Mouse (Mus musculus): ENCODE data around the gene Plekho1.
A peak's percentile ranks its signal among the peaks of the same experiment; 100 is the strongest.
"Not testable (repeated sequence)": the region's sequence is repeated elsewhere in the genome, so short reads cannot be mapped to it uniquely, and the experiment has no call there.

Gene Plekho1

DNA sequence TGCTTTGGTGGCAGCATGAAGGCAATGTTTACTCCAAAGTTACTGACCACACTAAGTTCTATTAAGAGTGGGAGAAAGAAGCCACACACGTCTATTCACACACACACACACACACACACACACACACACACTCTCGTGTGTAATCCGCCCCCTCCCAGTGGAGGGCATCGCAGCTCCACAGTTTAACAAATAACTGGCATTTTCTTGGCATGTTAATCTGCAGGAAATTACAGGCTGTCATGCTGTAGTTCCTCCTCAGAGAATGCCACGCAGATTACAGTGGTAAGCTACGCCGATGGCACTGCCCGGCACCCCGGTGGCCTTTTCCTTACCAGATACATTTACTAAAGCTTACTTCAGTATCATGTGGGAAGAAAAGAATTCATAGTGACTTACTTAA, 17.5 kb downstream of the Plekho1 start:
- DNase-seq: peak in 1 of 2 experiments; percentile 48

DNA sequence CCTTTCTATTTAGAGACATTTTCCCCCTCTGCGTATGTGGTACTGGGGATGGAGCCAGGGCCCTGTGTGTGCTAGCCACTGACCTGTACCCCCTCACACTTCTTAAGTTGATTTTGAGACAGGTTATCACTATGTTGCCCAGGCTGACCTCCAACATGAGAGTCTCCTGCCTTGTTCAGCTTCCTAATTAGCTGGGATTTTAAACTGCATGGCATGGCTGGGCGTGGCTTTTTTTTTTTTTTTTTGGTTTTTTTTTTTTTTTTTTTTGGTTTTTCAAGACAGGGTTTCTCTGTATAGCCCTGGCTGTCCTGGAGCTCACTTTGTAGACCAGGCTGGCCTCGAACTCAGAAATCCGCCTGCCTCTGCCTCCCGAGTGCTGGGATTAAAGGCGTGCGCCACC, 18.2 kb downstream of the Plekho1 start:
- not testable (repeated sequence) for DNase-seq

DNA sequence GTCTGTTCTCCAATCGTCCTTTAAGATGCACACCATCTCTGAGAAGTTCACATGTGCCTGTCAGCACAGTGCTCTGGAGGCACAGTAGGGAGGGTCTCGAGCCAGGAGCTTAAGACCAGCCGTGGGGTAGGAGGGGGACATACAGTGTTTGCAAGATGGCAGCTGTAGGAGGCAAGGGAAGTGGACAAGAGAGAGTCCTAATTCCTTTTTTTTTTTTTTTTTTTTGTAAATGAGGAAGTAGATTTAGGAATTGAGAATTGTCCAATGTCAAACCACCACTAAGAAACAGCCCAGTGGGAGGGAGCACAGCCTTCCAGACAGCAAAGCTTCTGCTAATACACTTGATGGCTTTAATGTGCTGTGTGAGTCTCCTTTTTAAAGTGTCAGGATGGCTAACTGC, 18.7 kb downstream of the Plekho1 start:
- DNase-seq: no peak

DNA sequence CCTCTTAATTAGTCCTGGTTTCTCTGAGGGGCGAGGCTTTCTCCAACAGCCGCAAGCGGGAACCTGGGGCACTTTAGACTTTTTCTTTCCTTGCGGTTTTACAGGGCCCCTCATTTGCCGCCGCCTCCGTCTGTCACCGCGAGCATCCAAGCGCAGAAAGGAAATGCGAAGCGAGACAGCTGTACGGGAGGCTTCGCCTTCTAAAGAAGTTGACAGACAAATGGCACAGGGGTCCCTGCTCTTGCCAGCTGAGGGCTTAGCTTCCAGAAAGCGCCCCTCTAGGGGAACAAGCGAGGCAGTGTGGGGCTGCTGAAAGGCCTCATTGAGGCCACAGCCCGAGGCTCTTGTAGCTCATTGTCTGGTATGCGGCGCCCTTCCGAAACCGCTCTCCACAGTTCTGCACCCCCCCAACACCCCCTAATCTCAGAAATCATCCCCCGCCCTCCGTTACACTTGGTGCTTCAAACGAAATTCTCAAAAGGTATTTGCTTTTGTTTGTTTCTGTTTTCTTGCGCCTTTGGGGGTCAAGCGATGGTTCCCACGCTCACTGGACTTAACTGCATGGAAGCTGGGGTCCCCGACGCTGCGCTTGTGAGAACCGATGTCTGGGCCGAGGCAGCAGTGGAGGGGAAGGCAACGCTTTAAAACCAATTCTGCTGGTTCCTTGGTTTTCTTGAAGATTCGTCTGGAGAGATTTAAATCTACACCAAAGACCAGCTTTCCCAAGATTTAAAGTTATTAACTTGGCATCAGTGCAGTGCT, 22.7 kb downstream of the Plekho1 start:
- no peak for DNase-seq

DNA sequence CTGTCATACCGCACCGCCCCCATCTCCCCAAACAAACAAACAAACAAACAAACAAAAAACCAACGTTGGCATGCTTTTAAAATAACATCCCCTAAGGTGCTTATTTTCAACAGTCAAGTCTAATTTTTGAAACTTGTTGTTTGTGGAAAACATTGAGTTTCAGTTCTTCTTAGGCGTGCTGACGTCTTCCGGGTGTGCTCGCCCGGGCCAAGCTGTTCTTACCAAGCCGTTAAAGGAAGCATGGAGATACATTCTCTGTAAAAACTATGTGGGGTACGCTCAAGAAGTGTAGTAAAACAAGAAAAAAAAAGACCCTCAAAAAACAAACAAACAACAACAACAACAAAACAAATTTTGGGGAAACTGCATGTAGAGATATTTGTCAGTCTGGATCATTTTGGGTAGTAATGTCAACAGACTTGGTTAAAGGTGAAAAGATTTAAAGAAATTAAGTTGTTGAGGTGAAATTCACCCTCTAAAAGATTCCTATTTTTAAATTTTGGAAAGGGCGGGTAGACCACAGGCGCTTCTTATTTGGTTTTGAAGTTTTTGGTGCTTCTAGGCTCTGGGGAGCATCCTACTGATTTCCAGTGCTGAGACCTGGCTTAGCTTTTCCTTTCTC, 23.4 kb downstream of the Plekho1 start:
- no peak for DNase-seq

- not testable (repeated sequence) for DNase-seq
These were observed 25.1 kb downstream of the Plekho1 start for GRCm38 (mm10) chr3:95970661-95971060.

- no peak for DNase-seq
These were observed 26.5 kb downstream of the Plekho1 start for GRCm38 (mm10) chr3:95969277-95969676.

- peak in 1 of 2 experiments; percentile 49 for DNase-seq
These were observed 30.0 kb downstream of the Plekho1 start for GRCm38 (mm10) chr3:95965518-95966451.

- peak; percentile 40 to 77 for DNase-seq
These were observed 32.1 kb downstream of the Plekho1 start for GRCm38 (mm10) chr3:95963681-95964080.

GRCm38 (mm10) chr3:95963230-95963629, 32.6 kb downstream of the Plekho1 start:
- DNase-seq: no peak

DNA sequence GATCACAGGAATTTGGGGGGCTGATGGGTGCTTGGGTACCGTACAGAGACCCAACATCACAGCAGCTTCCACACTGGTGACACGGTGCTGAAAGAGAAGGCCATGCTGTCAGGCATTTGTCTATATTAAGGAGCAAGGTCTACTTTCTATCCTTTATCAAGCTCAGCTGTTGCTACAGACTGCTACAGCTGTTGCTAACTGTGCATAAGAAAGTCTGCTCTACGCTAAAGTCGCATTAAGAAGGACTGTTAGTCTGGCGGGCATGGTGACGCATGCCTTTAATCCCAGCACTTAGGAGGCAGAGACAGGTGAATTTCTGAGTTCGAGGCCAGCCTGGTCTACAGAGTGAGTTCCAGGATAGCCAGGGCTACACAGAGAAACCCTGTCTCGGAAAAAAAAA, 33.6 kb downstream of the Plekho1 start:
- not testable (repeated sequence) for DNase-seq

DNA sequence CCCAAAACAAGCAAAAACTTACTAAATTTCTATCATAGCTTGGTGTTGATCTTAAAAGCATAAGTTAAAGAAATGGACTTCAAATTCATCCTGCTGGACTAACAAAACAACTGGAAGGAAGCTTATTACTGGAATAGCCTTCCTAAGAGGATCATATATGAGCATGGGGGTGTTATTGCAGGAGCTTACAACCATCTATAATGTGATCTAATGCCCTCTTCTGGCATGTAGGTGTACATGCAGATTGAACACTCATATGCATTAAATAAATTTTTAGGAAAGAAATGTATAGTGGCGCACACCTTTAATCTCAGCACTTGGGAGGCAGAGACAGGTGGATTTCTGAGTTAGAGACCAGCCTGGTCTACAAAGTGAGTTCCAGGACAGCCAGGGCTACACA, 36.0 kb downstream of the Plekho1 start:
- no peak for DNase-seq

DNA sequence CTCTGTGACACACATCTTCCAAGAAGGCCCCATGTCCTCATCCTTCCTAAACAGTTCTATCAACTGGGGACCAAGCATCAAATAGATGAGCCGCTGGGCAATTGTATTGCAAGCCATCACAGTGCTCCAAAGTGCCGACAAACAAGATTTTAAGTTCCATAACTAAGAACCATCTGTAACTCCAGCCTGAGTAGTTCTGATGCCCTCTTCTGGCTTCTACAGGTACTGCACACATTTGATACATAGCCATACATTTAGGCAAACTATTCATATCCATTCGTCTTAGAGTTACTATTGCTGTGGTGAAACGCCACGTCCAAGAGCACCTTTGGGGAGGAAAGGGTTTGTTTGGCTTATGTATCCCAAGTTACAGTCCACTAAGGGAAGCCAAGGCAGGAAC, 36.7 kb downstream of the Plekho1 start:
- peak; percentile 26 to 51 for DNase-seq

- DNase-seq: peak; percentile 29 to 56
These were observed 38.2 kb downstream of the Plekho1 start for GRCm38 (mm10) chr3:95957359-95958148.

GRCm38 (mm10) chr3:95955318-95955717, 40.5 kb downstream of the Plekho1 start:
- no peak for DNase-seq

DNA sequence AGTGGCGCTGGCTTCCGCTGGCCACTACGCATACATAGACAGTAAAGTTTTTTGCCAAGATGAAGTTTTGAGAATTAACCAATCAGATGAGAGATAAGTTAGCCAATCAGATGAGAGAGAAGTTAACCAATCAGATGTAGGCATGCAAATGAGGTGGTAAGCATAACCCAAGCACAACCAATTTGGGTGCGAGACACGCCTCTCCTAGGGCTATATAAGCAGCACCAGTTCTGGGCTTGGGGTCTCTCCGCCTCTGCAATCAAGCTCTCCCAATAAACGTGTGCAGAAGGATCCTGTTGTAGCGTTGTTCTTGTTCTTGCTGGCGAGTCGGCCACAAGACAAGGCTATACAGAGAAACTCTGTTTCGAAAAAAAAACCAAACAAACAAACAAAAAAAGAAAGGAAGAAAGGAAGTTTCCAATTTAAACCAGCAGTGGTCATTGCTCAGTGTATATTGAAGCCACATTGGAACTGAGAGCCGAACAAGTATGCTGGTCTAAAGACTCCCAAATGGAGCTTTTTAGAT, 41.1 kb downstream of the Plekho1 start:
- DNase-seq: not testable (repeated sequence)

DNA sequence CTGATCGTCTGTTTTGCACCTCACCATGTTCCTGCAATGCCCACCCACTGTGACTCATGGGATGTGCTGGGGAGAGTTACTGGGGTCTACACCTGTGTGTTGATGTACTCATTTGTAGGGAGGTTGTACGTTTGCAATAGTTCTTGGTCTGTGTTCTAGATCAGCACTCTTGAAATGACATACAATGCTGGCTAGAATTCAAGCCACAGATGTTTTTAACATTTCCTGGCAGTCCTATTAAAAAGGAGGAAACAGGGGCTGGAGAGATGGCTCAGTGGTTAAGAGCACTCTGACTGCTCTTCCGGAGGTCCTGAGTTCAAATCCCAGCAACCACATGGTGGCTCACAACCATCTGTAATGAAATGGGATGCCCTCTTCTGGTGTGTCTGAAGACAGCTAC, 42.3 kb downstream of the Plekho1 start:
- DNase-seq: no peak

- no peak for DNase-seq
These were observed 42.8 kb downstream of the Plekho1 start for GRCm38 (mm10) chr3:95953023-95953422.

DNA sequence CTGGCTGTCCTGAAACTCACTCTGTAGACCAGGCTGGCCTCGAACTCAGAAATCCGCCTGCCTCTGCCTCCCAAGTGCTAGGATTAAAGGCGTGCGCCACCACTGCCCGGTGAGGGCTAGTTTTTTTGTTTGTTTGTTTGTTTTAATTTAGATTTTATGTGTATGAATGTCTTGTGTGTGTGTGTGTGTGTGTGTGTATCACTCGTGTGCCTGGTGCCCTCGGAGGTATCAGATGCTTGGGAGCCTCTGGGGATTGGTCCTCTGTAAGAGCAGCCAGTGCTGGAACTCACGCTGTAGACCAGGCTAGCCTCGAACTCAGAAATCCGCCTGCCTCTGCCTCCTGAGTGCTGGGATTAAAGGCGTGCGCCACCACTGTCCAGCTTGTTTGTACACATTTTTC, 44.2 kb downstream of the Plekho1 start:
- not testable (repeated sequence) for DNase-seq

GRCm38 (mm10) chr3:95950763-95951551, 44.8 kb downstream of the Plekho1 start:
- DNase-seq: peak; percentile 93 to 95

- no peak for DNase-seq
These were observed 47.5 kb downstream of the Plekho1 start for GRCm38 (mm10) chr3:95948325-95948724.

Data from kidney, postnatal 36 days (tissue).